Mouse (Mus musculus) yolk sac, embryonic 10.5 days (tissue): Measurements from ENCODE around the gene Sfxn1.

Experiments
- DNase-seq: peaks from one replicate; pipeline ENCODE4 v3.0.0-alpha.2; 2017; ENCODE audit warnings: low spot score

The Sfxn1 gene

GRCm38 (mm10) chr13:54077470-54078174 is 6.0 kb downstream of the Sfxn1 start:
- peak; percentile 81 for DNase-seq

- peak; percentile 75 for DNase-seq
Measured at GRCm38 (mm10) chr13:54079782-54080759, 8.4 kb downstream of the Sfxn1 start.

GRCm38 (mm10) chr13:54080785-54081184 is 9.1 kb downstream of the Sfxn1 start:
- no peak for DNase-seq

- no peak for DNase-seq
Measured at GRCm38 (mm10) chr13:54082946-54083345, 11.3 kb downstream of the Sfxn1 start.

GRCm38 (mm10) chr13:54084178-54084577 is 12.5 kb downstream of the Sfxn1 start:
- DNase-seq = no peak

DNA sequence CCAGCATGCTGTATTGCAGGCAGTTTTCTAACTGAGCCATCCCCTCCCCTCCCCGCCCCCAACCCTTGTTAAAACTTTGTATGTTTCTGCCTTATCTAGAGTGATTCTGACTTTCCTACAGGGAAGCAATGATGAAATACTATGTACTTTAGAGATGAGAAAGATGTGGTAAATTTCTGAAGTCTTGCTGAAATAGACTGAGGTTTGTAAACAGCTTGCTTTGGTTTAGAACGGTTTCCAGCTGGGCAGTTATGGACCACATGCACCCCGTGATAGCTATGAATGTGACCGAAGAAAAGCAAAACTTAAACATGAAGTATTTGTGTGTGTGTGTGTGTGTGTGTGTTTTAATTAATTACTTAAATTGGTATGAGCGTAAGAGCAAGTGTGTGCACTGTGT is 13.2 kb downstream of the Sfxn1 start:
- DNase-seq = no peak

DNA sequence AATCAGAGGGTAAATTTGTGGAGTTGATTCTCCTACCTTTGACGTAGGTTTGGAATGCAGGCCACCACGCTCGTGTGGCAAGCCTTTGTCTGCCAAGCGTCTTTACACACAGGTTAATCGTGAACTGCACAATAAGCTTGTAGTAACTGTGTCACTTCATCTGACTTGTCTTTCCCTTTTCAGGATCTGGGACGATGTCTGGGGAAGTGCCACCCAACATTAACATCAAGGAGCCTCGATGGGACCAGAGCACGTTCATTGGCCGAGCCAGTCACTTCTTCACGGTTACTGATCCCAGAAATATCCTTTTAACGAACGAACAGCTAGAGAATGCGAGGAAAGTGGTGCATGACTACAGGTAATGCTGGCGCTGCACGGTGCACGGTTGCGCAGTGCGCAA is 13.6 kb downstream of the Sfxn1 start:
- no peak for DNase-seq

GRCm38 (mm10) chr13:54091719-54092118 is 20.1 kb downstream of the Sfxn1 start:
- DNase-seq = no peak

GRCm38 (mm10) chr13:54094349-54094748 is 22.7 kb downstream of the Sfxn1 start:
- DNase-seq = no peak

DNA sequence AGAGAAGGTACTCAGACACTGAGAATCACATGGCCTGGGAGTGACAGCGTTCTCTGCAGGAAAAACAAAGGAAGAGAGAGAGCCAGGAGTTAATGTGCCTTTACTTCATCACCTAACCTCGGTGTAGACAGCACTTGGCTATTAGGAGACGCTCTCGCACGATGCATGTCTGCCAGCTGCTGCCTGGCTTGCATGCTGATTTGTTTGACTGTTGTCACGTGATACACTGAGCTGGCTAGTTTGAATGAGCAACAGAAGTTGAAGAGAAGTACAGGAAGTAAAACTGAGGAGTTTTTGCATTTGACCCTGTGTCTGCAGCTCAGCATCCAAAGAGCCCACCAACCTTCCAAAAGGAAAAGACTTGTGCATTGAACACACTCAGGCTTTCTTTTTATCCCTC is 23.3 kb downstream of the Sfxn1 start:
- no peak for DNase-seq

DNA sequence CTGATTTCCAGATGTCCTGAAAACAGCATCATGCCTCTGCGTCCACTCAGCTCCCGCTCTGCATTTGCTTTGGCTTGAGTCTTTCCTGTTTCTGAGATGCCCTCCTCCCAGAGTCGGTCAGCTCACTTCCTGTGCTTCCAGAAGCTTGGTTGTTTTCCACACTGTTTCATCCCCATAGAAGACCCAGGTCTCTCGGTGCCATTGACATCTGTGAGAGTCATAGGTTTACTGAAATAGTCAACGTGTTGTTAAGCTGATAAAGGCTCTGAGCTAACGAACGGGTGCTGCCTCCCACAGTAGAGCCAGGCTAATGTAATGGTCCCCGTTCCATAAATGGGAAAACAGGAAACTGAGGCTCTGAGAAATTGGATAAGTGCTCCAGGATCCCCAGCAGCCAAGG is 24.1 kb downstream of the Sfxn1 start:
- DNase-seq = no peak

DNA sequence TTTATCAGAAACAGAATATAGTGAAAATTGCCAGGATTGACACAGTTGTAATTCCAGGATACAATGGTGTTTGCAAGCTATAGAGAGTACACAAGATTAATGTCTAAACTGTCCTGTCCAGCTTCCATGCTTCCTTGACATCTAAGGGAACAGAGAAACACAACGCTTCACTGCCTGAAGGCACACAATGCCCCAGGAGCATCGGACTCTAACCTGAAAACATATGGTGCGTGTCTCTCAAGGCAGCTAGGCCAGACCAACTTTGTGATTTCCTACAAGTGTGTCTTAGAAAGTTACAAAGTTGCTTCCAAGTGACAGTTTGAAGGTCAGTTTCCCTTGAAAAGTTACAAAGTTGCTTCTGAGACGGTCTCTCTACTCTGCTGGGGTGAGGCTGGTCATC is 25.6 kb downstream of the Sfxn1 start:
- DNase-seq = no peak

DNA sequence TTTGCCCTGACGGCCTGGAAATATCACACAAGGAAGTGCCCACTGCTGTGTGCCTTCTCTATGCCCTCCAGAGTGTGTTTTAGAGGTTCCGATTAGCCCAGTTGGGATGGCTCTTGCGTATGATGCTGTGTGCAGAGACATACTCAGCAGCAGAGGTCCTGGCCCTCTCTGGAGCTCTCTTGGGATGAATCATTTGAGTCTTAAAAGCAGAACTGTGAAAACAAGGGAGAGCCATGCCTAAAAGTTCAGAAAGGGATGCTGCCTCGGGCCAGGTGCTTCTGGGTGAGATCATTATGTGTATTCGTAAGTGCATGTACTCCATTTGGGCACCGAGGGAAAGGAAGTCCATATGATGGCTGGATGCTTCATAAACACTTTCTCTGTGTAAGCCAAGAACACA is 26.1 kb downstream of the Sfxn1 start:
- DNase-seq = no peak

GRCm38 (mm10) chr13:54101031-54101820 is 29.6 kb downstream of the Sfxn1 start:
- peak; percentile 19 for DNase-seq

DNA sequence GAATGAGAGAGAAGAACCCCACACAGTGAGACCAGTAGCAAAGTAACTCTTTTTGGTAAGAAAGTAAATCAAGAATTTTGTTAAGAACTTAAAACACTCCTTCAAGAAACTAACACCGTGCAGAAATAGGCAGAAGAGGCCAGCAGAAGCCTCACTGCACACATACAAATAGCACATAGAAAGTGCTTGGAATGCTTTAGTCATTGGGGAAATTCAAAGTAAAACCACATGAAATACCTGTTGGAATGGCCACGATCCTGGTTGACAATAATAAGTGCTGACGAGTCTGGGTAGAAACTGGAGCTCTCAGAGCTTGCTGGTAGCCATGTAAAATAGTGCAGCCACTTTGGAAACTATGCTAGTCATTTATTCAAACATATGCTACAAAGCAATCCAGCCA is 30.4 kb downstream of the Sfxn1 start:
- no peak for DNase-seq

- DNase-seq = no peak
Measured at GRCm38 (mm10) chr13:54103271-54103670, 31.6 kb downstream of the Sfxn1 start.

GRCm38 (mm10) chr13:54103866-54104265 is 32.2 kb downstream of the Sfxn1 start:
- DNase-seq = no peak

DNA sequence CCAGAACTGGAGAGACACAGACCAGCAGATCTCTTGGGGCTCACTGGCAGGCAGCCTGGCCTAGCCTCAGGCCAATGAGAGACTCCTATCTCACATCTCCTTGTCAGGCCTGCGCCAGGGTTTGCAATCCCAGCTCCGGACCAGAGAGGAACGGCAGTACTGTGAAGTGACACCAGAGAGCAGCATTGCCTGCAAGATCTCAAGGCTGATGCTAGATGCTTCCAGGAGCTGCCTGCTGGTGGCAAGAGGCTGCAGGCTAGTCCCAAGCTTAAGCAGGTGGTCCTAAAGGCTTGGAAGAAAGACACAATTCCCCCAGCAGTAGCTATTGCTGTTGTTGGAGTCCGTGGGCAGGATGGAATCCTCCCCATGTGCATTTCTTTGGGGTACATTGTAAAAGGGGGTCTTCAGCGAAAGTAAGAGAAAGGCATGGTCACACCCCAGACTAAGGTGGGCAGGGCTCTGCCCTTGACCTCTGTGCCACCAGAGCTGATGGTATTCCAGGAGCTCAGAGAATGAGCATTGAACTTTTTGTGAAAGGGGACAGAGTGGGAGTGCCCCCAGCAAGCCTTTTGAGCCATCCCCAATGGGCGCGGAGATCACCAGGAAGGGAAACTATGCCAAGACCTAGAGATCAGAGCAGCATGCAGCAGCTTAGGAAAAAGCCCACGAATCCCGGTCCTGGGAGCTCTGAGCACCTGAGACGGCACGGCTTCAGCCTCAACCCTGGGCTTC is 42.3 kb downstream of the Sfxn1 start:
- DNase-seq = peak; percentile 19

DNA sequence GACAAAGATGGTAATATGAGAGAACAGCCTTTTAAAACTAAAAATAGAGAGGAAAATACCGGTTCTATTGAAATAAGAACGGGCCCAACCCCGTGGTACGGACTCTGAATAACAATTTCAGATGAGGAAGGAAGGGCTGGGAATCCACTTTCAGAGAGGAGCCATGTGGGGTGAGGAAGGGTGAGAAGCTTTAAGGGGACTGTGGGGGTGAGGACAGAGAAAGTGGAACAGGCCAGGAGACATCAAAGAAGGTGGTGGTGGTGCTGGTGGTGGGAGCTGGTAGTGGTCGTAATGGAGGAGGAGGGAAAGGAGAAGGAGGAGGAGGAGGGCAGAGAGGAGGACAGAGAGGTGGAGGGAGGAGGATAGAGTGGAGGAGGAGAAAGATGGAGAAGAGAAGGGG is 43.3 kb downstream of the Sfxn1 start:
- DNase-seq = no peak

DNA sequence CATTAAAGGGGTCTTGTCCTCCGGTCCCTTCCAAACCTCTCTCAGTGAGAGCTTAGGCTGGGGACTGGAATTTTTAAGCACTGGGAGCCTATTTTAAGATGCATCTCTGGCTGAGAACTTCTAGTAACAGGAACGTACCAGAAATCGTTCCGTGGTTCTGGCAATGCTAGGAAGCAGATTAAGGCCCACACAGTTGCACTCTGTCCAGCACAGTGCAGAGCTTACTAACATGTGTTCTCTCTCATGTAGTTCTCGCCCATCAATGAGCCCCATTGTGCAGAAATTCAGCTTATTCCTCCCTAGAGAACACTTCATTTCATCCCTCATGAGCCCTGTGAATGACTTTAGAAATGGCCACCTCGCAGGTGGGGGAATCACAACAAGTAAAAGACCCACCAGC is 44.1 kb downstream of the Sfxn1 start:
- no peak for DNase-seq

DNA sequence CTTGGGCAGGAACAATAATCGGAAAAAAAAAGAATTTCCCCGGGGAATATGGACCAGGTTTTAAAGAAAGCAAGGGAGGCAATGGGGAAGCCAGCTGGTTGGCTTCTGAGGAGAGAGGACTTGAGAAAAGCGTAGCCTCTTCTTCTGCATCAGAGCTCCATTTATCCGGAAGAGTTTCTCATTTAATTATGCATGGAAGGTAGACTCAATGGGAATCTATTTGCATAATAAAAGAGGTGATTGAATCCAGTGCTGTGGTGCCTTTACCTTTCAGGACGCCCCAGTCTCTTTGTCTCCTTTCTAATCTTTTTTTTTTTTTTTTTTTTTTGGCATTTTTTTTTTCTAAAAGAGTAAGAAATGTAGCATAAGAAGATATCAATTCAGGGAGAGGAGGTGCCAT is 46.7 kb downstream of the Sfxn1 start:
- no peak for DNase-seq
